Mouse (Mus musculus) thymus, adult 2 months (tissue): ENCODE data around the gene Exoc8. TPM values are rescaled to one million over a fixed set of nuclear protein-coding genes. Genes with fewer than 3 reads are reported as not detected.

ENCODE experiments used
- DNase-seq: peaks from one replicate; pipeline ENCODE4 v3.0.0; 2021
- H3K27ac ChIP-seq: fragments of 200-500 bp; 2 replicates; pipeline ENCODE4 v1.5.1; 2012; ENCODE audit warnings: low read length, control low read depth; ENCODE audit not compliant: control insufficient read depth, insufficient read depth
- H3K27me3 ChIP-seq: fragments of 200-500 bp; 2 replicates; pipeline ENCODE4 v1.6.1; 2012; ENCODE audit warnings: mild to moderate bottlenecking, low read length, moderate library complexity, mixed read lengths; ENCODE audit not compliant: control insufficient read depth, insufficient read depth
- H3K36me3 ChIP-seq: fragments of 200-500 bp; 2 replicates; pipeline ENCODE4 v1.6.1; 2012; ENCODE audit warnings: mild to moderate bottlenecking, low read length, moderate library complexity; ENCODE audit not compliant: control insufficient read depth, insufficient read depth
- H3K4me1 ChIP-seq: fragments of 200-500 bp; replicated peaks from 2 replicates; pipeline ENCODE4 v1.6.1; 2012; ENCODE audit warnings: low read length; ENCODE audit not compliant: control insufficient read depth, insufficient read depth
- H3K4me3 ChIP-seq: fragments of 200-500 bp; 2 replicates; pipeline ENCODE4 v1.5.1; 2012; ENCODE audit warnings: mild to moderate bottlenecking, low read length, control low read depth, moderate library complexity; ENCODE audit not compliant: control insufficient read depth, insufficient read depth
- CTCF ChIP-seq: fragments of 200-500 bp; IDR thresholded peaks from 2 replicates; pipeline ENCODE4 v1.5.1; 2012; ENCODE audit warnings: mild to moderate bottlenecking, control low read depth, low read length, moderate library complexity, borderline replicate concordance; ENCODE audit not compliant: control insufficient read depth, poor library complexity, insufficient read depth; ENCODE audit errors: extremely low read depth
- POLR2A ChIP-seq: fragments of 200-500 bp; IDR thresholded peaks from 2 replicates; pipeline ENCODE4 v1.6.1; 2012; ENCODE audit warnings: mild to moderate bottlenecking, low read length, control low read depth, moderate library complexity; ENCODE audit not compliant: control insufficient read depth, poor library complexity, insufficient read depth; ENCODE audit errors: extremely low read depth
- WGBS: fragments of 180-500 bp; shearing (Covaris S2); methylation state at CpG from one replicate; pipeline ENCODE4 v1.1.7; 2018; 5-methylcytosine and 5-hydroxymethylcytosine counted together
- polyA plus RNA-seq: library from polyadenylated mRNA; depleted of rRNA; stranded (reverse); fragments of >200 nt; gene quantifications from 2 replicates; pipeline ENCODE4 v1.2.3, GENCODE M21; 2012

The Exoc8 gene
- polyA plus RNA-seq, 1 experiment = 12.0 TPM

GRCm38 (mm10) chr8:124930649-124931048 lies 33.1 kb upstream of the Exoc8 start:
- 81% methylated on average over 4 of the region's 4 CpGs for WGBS
- peak; percentile 16 for DNase-seq

GRCm38 (mm10) chr8:124930086-124930485 lies 32.6 kb upstream of the Exoc8 start:
- peaks cover 24% of the 10 kb centered on the region for H3K4me1 ChIP-seq
- TF ChIP-seq POLR2A = no peak
- no peak for TF ChIP-seq CTCF
- WGBS = 89% methylated on average over 13 of the region's 13 CpGs

More at GRCm38 (mm10) chr8:124930649-124931048, 33.1 kb upstream of the Exoc8 start:
- H3K27ac ChIP-seq = no peak overlapping the region
- H3K4me3 ChIP-seq = no peak overlapping the region
- H3K36me3 ChIP-seq = no peaks in the 10 kb centered on the region
- TF ChIP-seq CTCF = no peak
- no peak for TF ChIP-seq POLR2A
- H3K4me1 ChIP-seq = peaks cover 20% of the 10 kb centered on the region
- H3K27me3 ChIP-seq = no peaks in the 10 kb centered on the region

GRCm38 (mm10) chr8:124929006-124929405 lies 31.5 kb upstream of the Exoc8 start:
- H3K4me1 ChIP-seq = peaks cover 27% of the 10 kb centered on the region
- no peaks in the 10 kb centered on the region for H3K36me3 ChIP-seq
- no peak overlapping the region for H3K27ac ChIP-seq
- no peak for DNase-seq
- WGBS = 68% methylated on average over 11 of the region's 11 CpGs
- H3K27me3 ChIP-seq = no peaks in the 10 kb centered on the region
- no peak for TF ChIP-seq POLR2A
- no peak for TF ChIP-seq CTCF
- H3K4me3 ChIP-seq = no peak overlapping the region

More at GRCm38 (mm10) chr8:124930086-124930485, 32.6 kb upstream of the Exoc8 start:
- DNase-seq = no peak
- Histone ChIP-seq H3K27me3 (no peaks in the 10 kb centered on the region), H3K27ac (no peak overlapping the region), H3K36me3 (no peaks in the 10 kb centered on the region), H3K4me3 (no peak overlapping the region)

- TF ChIP-seq CTCF = no peak
- TF ChIP-seq POLR2A = no peak
- Histone ChIP-seq H3K36me3 (no peaks in the 10 kb centered on the region), H3K4me3 (no peak overlapping the region), H3K27ac (0 out of 2 replicates have a peak overlapping the region, but pooled peaks have one; percentile 3), H3K4me1 (peaks cover 39% of the 10 kb centered on the region), H3K27me3 (no peaks in the 10 kb centered on the region)
- DNase-seq = no peak
- WGBS = 37% methylated on average over 10 of the region's 10 CpGs
These were observed 28.9 kb upstream of the Exoc8 start for GRCm38 (mm10) chr8:124926351-124926771.

- 17% methylated on average over 14 of the region's 14 CpGs for WGBS
- Histone ChIP-seq H3K36me3 (no peaks in the 10 kb centered on the region), H3K27ac (no peak overlapping the region), H3K27me3 (no peaks in the 10 kb centered on the region), H3K4me1 (peaks cover 42% of the 10 kb centered on the region), H3K4me3 (no peak overlapping the region)
- TF ChIP-seq CTCF (no peak), POLR2A (no peak)
- DNase-seq = peak; percentile 26
These were observed 28.2 kb upstream of the Exoc8 start for GRCm38 (mm10) chr8:124925544-124926266.

DNA sequence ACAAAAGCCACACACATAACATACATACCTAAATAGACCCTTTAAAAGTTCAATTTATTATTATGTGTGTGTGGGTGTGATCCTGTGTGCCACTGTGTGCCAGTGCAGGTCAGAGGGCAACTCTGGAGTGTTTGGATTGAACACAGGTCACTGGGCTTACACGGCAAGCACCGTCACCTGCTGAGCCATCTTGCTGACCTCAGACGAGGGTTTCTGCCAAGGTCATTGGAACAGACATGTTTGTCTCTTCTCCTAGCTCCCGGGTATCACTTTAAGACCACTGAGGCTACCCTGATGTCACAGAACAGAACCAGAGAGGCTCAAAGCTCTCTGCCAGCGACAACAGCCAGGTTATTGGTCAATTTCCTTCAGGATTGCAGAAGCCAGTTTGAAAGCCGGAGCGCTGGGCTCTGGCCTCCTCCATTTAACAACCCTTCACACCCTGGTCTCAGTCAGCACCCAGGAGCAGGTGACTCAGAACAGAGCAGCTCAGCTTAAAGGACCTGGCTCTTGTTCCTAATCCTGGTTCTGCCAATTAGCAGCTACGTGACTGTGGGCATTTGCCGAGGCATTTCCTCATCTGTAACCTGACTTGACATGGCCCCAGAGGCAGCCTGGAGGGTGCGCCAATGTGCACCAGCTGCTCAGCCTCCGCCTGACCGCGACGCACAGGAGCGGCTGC lies 26.6 kb upstream of the Exoc8 start:
- no peak overlapping the region for H3K27ac ChIP-seq
- no peak overlapping the region for H3K4me3 ChIP-seq
- H3K4me1 ChIP-seq = peaks cover 42% of the 10 kb centered on the region
- no peaks in the 10 kb centered on the region for H3K27me3 ChIP-seq
- no peaks in the 10 kb centered on the region for H3K36me3 ChIP-seq
- 88% methylated on average over 15 of the region's 15 CpGs for WGBS
- no peak for TF ChIP-seq POLR2A
- TF ChIP-seq CTCF = no peak
- DNase-seq = no peak
